Mouse (Mus musculus) CH12.LX (cell line): ENCODE results near the gene Nfkbia.

Source experiments
- CHD2 ChIP-seq: IDR thresholded peaks from 2 replicates; pipeline ENCODE4 v1.6.1; 2011; ENCODE audit warnings: low read length, improper control_type of control experiment
- CTCF ChIP-seq, 2 experiments: IDR thresholded peaks in 1 of 2; conservative IDR thresholded peaks in 1 of 2; 2 replicates each; pipeline ENCODE4 v1.5.1; 2011 to 2012; ENCODE audit warnings: low read depth in 2 of 2, low read length in 2 of 2, improper control_type of control experiment in 1 of 2, inconsistent platforms in 1 of 2, mild to moderate bottlenecking in 1 of 2, moderate library complexity in 1 of 2
- GABPA ChIP-seq: IDR thresholded peaks from 2 replicates; pipeline ENCODE4 v1.6.1; 2012; ENCODE audit warnings: low read depth, low read length, improper control_type of control experiment, inconsistent platforms; ENCODE audit not compliant: insufficient replicate concordance
- MAFK ChIP-seq: IDR thresholded peaks from 2 replicates; pipeline ENCODE4 v1.6.1; 2011; ENCODE audit warnings: low read length, improper control_type of control experiment; ENCODE audit not compliant: insufficient replicate concordance
- POLR2AphosphoS2 ChIP-seq: IDR thresholded peaks from 2 replicates; pipeline ENCODE4 v1.6.1; 2011; ENCODE audit warnings: low read depth, low read length, improper control_type of control experiment

GRCm38 (mm10) chr12:55446746-55447395, 45.6 kb downstream of the Nfkbia start:
- TF ChIP-seq MAFK (peak; percentile 33; the same call in 1 of the 2 replicates), POLR2AphosphoS2 (peak; percentile 87; the same call in 1 of the 2 replicates), GABPA (no peak), CTCF (conservative IDR thresholded peaks at IDR 0.05 in 1 of 2, IDR thresholded peaks at IDR 0.05 in 1 of 2; ENCODE audit: low read depth in 2 of 2, low read length in 2 of 2) (no peak), CHD2 (no peak; the same call in 1 of the 2 replicates)
